Mouse (Mus musculus) MEL (cell line): ENCODE data around the gene Fbln5. TPM values are rescaled to one million over a fixed set of nuclear protein-coding genes. Genes with fewer than 3 reads are reported as not detected.
A peak's percentile ranks its signal among the peaks of the same experiment; 100 is the strongest.

Experiments used
- DNase-seq: peaks from one replicate; pipeline ENCODE4 v3.0.0; 2011; ENCODE audit warnings: low read depth, low spot score
- H3K27ac ChIP-seq: 2 replicates; pipeline ENCODE4 v1.5.1; 2012; ENCODE audit warnings: low read depth, mild to moderate bottlenecking, control low read depth, low read length, moderate library complexity; ENCODE audit not compliant: control insufficient read depth
- H3K27me3 ChIP-seq, 2 experiments: fragments of 150-350 bp in 1 of 2; sonication (generic) in 1 of 2; 2 replicates each; pipeline ENCODE4 v1.6.1; 2012; ENCODE audit warnings: low read length in 2 of 2, mild to moderate bottlenecking in 2 of 2, improper control_type of control experiment in 1 of 2, moderate library complexity in 1 of 2; ENCODE audit not compliant: insufficient read depth in 2 of 2, control insufficient read depth in 1 of 2
- H3K36me3 ChIP-seq, 2 experiments: 2 replicates each; pipeline ENCODE4 v1.6.1; 2012 to 2014; ENCODE audit warnings: low read length in 2 of 2, improper control_type of control experiment in 1 of 2, inconsistent platforms in 1 of 2, mild to moderate bottlenecking in 1 of 2; ENCODE audit not compliant: insufficient read depth in 2 of 2, control insufficient read depth in 1 of 2
- H3K4me1 ChIP-seq, 2 experiments: fragments of 150-350 bp in 1 of 2; sonication (generic) in 1 of 2; 2 replicates each; pipeline ENCODE4 v1.6.1; 2012; ENCODE audit warnings: low read length in 2 of 2, improper control_type of control experiment in 1 of 2, mild to moderate bottlenecking in 1 of 2; ENCODE audit not compliant: insufficient read depth in 2 of 2, control insufficient read depth in 1 of 2
- H3K4me3 ChIP-seq, 2 experiments: fragments of 150-350 bp in 1 of 2; sonication (generic) in 1 of 2; 2 replicates each; pipeline ENCODE4 v1.5.1; 2012; ENCODE audit warnings: low read depth in 2 of 2, low read length in 2 of 2, mild to moderate bottlenecking in 2 of 2, moderate library complexity in 2 of 2, control low read depth in 1 of 2, improper control_type of control experiment in 1 of 2; ENCODE audit not compliant: control insufficient read depth in 1 of 2, insufficient read depth in 1 of 2
- H3K79me2 ChIP-seq: 2 replicates; pipeline ENCODE4 v1.6.1; 2012; ENCODE audit warnings: mild to moderate bottlenecking, low read length, moderate library complexity; ENCODE audit not compliant: control insufficient read depth, poor library complexity, insufficient read depth
- H3K9ac ChIP-seq: 2 replicates; pipeline ENCODE4 v1.6.1; 2012; ENCODE audit warnings: low read depth, mild to moderate bottlenecking, control low read depth, low read length, moderate library complexity; ENCODE audit not compliant: control insufficient read depth, poor library complexity, severe bottlenecking
- H3K9me3 ChIP-seq: fragments of 150-350 bp; sonication (generic); replicated peaks from 2 replicates; pipeline ENCODE4 v1.6.1; 2012; ENCODE audit warnings: mild to moderate bottlenecking, low read length, improper control_type of control experiment, moderate library complexity; ENCODE audit not compliant: insufficient read depth
- BHLHE40 ChIP-seq: IDR thresholded peaks from 2 replicates; pipeline ENCODE4 v1.6.1; 2012; ENCODE audit warnings: low read depth, mild to moderate bottlenecking, inconsistent platforms, low read length, improper control_type of control experiment, borderline replicate concordance
- CHD1 ChIP-seq: IDR thresholded peaks from 2 replicates; pipeline ENCODE4 v1.6.1; 2012; ENCODE audit warnings: low read depth, mild to moderate bottlenecking, inconsistent platforms, low read length, improper control_type of control experiment
- CHD2 ChIP-seq: IDR thresholded peaks from 2 replicates; pipeline ENCODE4 v1.6.1; 2011; ENCODE audit warnings: low read length, improper control_type of control experiment
- CTCF ChIP-seq, 3 experiments: IDR thresholded peaks in 2 of 3; conservative IDR thresholded peaks in 1 of 3; 2 replicates each; pipeline ENCODE4 v1.5.1; 2011 to 2012; ENCODE audit warnings: low read length in 3 of 3, low read depth in 2 of 3, mild to moderate bottlenecking in 2 of 3, improper control_type of control experiment in 1 of 3, inconsistent platforms in 1 of 3, mixed read lengths in 1 of 3, moderate library complexity in 1 of 3; ENCODE audit not compliant: control insufficient read depth in 1 of 3, insufficient read depth in 1 of 3, poor library complexity in 1 of 3, severe bottlenecking in 1 of 3
- E2F4 ChIP-seq: IDR thresholded peaks from 2 replicates; pipeline ENCODE4 v1.6.1; 2011; ENCODE audit warnings: low read depth, low read length, improper control_type of control experiment, borderline replicate concordance
- ELF1 ChIP-seq: IDR thresholded peaks from 2 replicates; pipeline ENCODE4 v1.6.1; 2014; ENCODE audit warnings: low read depth, mild to moderate bottlenecking, inconsistent platforms, low read length, improper control_type of control experiment, moderate library complexity
- ETS1 ChIP-seq: IDR thresholded peaks from 2 replicates; pipeline ENCODE4 v1.6.1; 2012; ENCODE audit warnings: low read depth, mild to moderate bottlenecking, inconsistent platforms, low read length, improper control_type of control experiment, moderate library complexity
- GABPA ChIP-seq: IDR thresholded peaks from 2 replicates; pipeline ENCODE4 v1.6.1; 2012; ENCODE audit warnings: low read depth, mild to moderate bottlenecking, inconsistent platforms, low read length, improper control_type of control experiment, moderate library complexity
- GATA1 ChIP-seq: IDR thresholded peaks from 2 replicates; pipeline ENCODE4 v1.6.1; 2011; ENCODE audit warnings: low read depth, low read length, improper control_type of control experiment
- HCFC1 ChIP-seq: IDR thresholded peaks from 2 replicates; pipeline ENCODE4 v1.6.1; 2012; ENCODE audit warnings: low read depth, mild to moderate bottlenecking, inconsistent platforms, low read length, improper control_type of control experiment, moderate library complexity
- JUND ChIP-seq: IDR thresholded peaks from 2 replicates; pipeline ENCODE4 v1.6.1; 2011; ENCODE audit warnings: low read depth, mild to moderate bottlenecking, improper control_type of control experiment, low read length
- KAT2A ChIP-seq: conservative IDR thresholded peaks from 2 replicates; pipeline ENCODE4 v1.6.1; 2012; ENCODE audit warnings: low read depth, low read length, improper control_type of control experiment, inconsistent platforms
- MAFK ChIP-seq: IDR thresholded peaks from 2 replicates; pipeline ENCODE4 v1.6.1; 2011; ENCODE audit warnings: low read depth, mild to moderate bottlenecking, low read length, improper control_type of control experiment, borderline replicate concordance
- MAX ChIP-seq: IDR thresholded peaks from 2 replicates; pipeline ENCODE4 v1.6.1; 2011; ENCODE audit warnings: low read length, improper control_type of control experiment
- MAZ ChIP-seq: IDR thresholded peaks from 2 replicates; pipeline ENCODE4 v1.6.1; 2012; ENCODE audit warnings: low read depth, mild to moderate bottlenecking, inconsistent platforms, low read length, improper control_type of control experiment
- MEF2A ChIP-seq: IDR thresholded peaks from 2 replicates; pipeline ENCODE4 v1.6.1; 2014; ENCODE audit warnings: low read depth, mild to moderate bottlenecking, inconsistent platforms, low read length, improper control_type of control experiment; ENCODE audit not compliant: poor library complexity, insufficient replicate concordance, severe bottlenecking; ENCODE audit errors: extremely low read depth
- MXI1 ChIP-seq: IDR thresholded peaks from 2 replicates; pipeline ENCODE4 v1.6.1; 2011; ENCODE audit warnings: mild to moderate bottlenecking, low read depth, low read length, improper control_type of control experiment
- MYB ChIP-seq: IDR thresholded peaks from 2 replicates; pipeline ENCODE4 v1.6.1; 2011; ENCODE audit warnings: mild to moderate bottlenecking, low read depth, low read length, improper control_type of control experiment
- MYC ChIP-seq: IDR thresholded peaks from 2 replicates; pipeline ENCODE4 v1.6.1; 2011; ENCODE audit warnings: low read depth, mild to moderate bottlenecking, low read length, improper control_type of control experiment, moderate library complexity
- NELFE ChIP-seq: IDR thresholded peaks from 2 replicates; pipeline ENCODE4 v1.6.1; 2011; ENCODE audit warnings: low read depth, low read length, improper control_type of control experiment
- NRF1 ChIP-seq: IDR thresholded peaks from 2 replicates; pipeline ENCODE4 v1.6.1; 2014; ENCODE audit warnings: low read depth, mild to moderate bottlenecking, inconsistent platforms, low read length, improper control_type of control experiment, moderate library complexity; ENCODE audit not compliant: poor library complexity, insufficient read depth, severe bottlenecking
- POLR2A ChIP-seq, 2 experiments: IDR thresholded peaks; 2 replicates each; pipeline ENCODE4 v1.6.1; 2011 to 2012; ENCODE audit warnings: low read length in 2 of 2, mild to moderate bottlenecking in 2 of 2, control low read depth in 1 of 2, improper control_type of control experiment in 1 of 2, low read depth in 1 of 2, moderate library complexity in 1 of 2; ENCODE audit not compliant: control insufficient read depth in 1 of 2, insufficient read depth in 1 of 2, poor library complexity in 1 of 2
- POLR2AphosphoS2 ChIP-seq: IDR thresholded peaks from 2 replicates; pipeline ENCODE4 v1.6.1; 2011; ENCODE audit warnings: low read length, improper control_type of control experiment
- POLR2AphosphoS5 ChIP-seq: IDR thresholded peaks from 2 replicates; pipeline ENCODE4 v1.6.1; 2012; ENCODE audit warnings: low read depth, borderline replicate concordance, mild to moderate bottlenecking, inconsistent platforms, low read length, moderate library complexity, mixed read lengths
- RAD21 ChIP-seq: IDR thresholded peaks from 2 replicates; pipeline ENCODE4 v1.6.1; 2011; ENCODE audit warnings: mild to moderate bottlenecking, low read depth, low read length, improper control_type of control experiment
- RCOR1 ChIP-seq: IDR thresholded peaks from 2 replicates; pipeline ENCODE4 v1.6.1; 2012; ENCODE audit warnings: low read depth, mild to moderate bottlenecking, inconsistent platforms, low read length, improper control_type of control experiment
- SIN3A ChIP-seq: IDR thresholded peaks from 2 replicates; pipeline ENCODE4 v1.6.1; 2012; ENCODE audit warnings: low read length, improper control_type of control experiment, inconsistent platforms
- SMC3 ChIP-seq: IDR thresholded peaks from 2 replicates; pipeline ENCODE4 v1.6.1; 2011; ENCODE audit warnings: low read depth, low read length, improper control_type of control experiment
- TAL1 ChIP-seq: IDR thresholded peaks from 2 replicates; pipeline ENCODE4 v1.6.1; 2012; ENCODE audit warnings: mild to moderate bottlenecking, inconsistent platforms, low read length, moderate library complexity, mixed read lengths
- TBP ChIP-seq: IDR thresholded peaks from 2 replicates; pipeline ENCODE4 v1.8.0; 2011; ENCODE audit warnings: low read depth, low read length, improper control_type of control experiment
- TCF12 ChIP-seq: IDR thresholded peaks from 2 replicates; pipeline ENCODE4 v1.6.1; 2014; ENCODE audit warnings: low read depth, mild to moderate bottlenecking, inconsistent platforms, low read length, improper control_type of control experiment, moderate library complexity
- UBTF ChIP-seq: IDR thresholded peaks from 2 replicates; pipeline ENCODE4 v1.6.1; 2012; ENCODE audit warnings: low read depth, mild to moderate bottlenecking, inconsistent platforms, low read length, improper control_type of control experiment, moderate library complexity, borderline replicate concordance; ENCODE audit not compliant: insufficient read depth
- USF1 ChIP-seq: IDR thresholded peaks from 2 replicates; pipeline ENCODE4 v1.6.1; 2014; ENCODE audit warnings: low read depth, mild to moderate bottlenecking, inconsistent platforms, low read length, improper control_type of control experiment, moderate library complexity
- USF2 ChIP-seq, 2 experiments: IDR thresholded peaks; 2 replicates each; pipeline ENCODE4 v1.6.1; 2011 to 2012; ENCODE audit warnings: improper control_type of control experiment in 2 of 2, low read length in 2 of 2, borderline replicate concordance in 1 of 2, inconsistent platforms in 1 of 2, low read depth in 1 of 2, mild to moderate bottlenecking in 1 of 2; ENCODE audit not compliant: insufficient read depth in 1 of 2
- ZC3H11A ChIP-seq: IDR thresholded peaks from 2 replicates; pipeline ENCODE4 v1.6.1; 2012; ENCODE audit warnings: low read depth, mild to moderate bottlenecking, inconsistent platforms, low read length, improper control_type of control experiment
- ZKSCAN1 ChIP-seq: IDR thresholded peaks from 2 replicates; pipeline ENCODE4 v1.6.1; 2012; ENCODE audit warnings: low read depth, mild to moderate bottlenecking, inconsistent platforms, low read length, improper control_type of control experiment, moderate library complexity
- ZMIZ1 ChIP-seq: IDR thresholded peaks from 2 replicates; pipeline ENCODE4 v1.6.1; 2012; ENCODE audit warnings: low read depth, mild to moderate bottlenecking, inconsistent platforms, low read length, improper control_type of control experiment, moderate library complexity
- ZNF384 ChIP-seq: IDR thresholded peaks from 2 replicates; pipeline ENCODE4 v1.6.1; 2012; ENCODE audit warnings: low read depth, mild to moderate bottlenecking, inconsistent platforms, low read length, improper control_type of control experiment
- polyA plus RNA-seq, 2 experiments: library from polyadenylated mRNA; stranded (reverse) in 1 of 2; unstranded in 1 of 2; fragments of >175 nt in 1 of 2; fragments of >200 nt in 1 of 2; gene quantifications; 2 replicates each; pipeline versions ENCODE4 v1.2.1 to v1.2.4; 2012; ENCODE audit warnings: low replicate concordance in 2 of 2, low read depth in 1 of 2; ENCODE audit not compliant: insufficient read length in 2 of 2, insufficient read depth in 1 of 2, missing spikeins in 1 of 2
- total RNA-seq: library from RNA; depleted of rRNA; stranded (reverse); fragments of 300-350 nt; gene quantifications from 2 replicates; pipeline ENCODE4 v1.2.3, GENCODE M21; 2012

The Fbln5 gene
- total and polyA plus RNA-seq, 3 experiments, result not detected

GRCm38 (mm10) chr12:101816810-101817209, 2.0 kb downstream of the Fbln5 start:
- H3K79me2 ChIP-seq, result no peaks in the 10 kb centered on the region
- peaks cover 0 to 3% of the 10 kb centered on the region in 2 experiments; a peak in 3 of 4 replicates for H3K27me3 ChIP-seq
- peak; percentile 50 for DNase-seq
- no peaks in the 10 kb centered on the region for H3K9me3 ChIP-seq
- no peak overlapping the region for H3K9ac ChIP-seq
- H3K36me3 ChIP-seq, result no peaks in the 10 kb centered on the region
- H3K27ac ChIP-seq, result no peak overlapping the region
- H3K4me3 ChIP-seq, result no peak overlapping the region
- H3K4me1 ChIP-seq, result peaks cover 0 to 8% of the 10 kb centered on the region in 2 experiments; a peak in 2 of 4 replicates
- TF ChIP-seq HCFC1 (no peak), POLR2AphosphoS2 (no peak), MYC (no peak), CTCF (IDR thresholded peaks at IDR 0.05 in 2 of 3, conservative IDR thresholded peaks at IDR 0.05 in 1 of 3; ENCODE audit: control insufficient read depth in 1 of 3, insufficient read depth in 1 of 3, low read depth in 2 of 3, low read length in 3 of 3, poor library complexity in 1 of 3, severe bottlenecking in 1 of 3) (peak; percentile 37 to 58 (median 42); a peak in 5 of 6 replicates), SMC3 (peak; percentile 50), CHD1 (no peak), POLR2AphosphoS5 (no peak), ZC3H11A (peak; percentile 35), MYB (no peak), POLR2A (IDR thresholded peaks at IDR 0.05; ENCODE audit: control insufficient read depth in 1 of 2, insufficient read depth in 1 of 2, low read depth in 1 of 2, low read length in 2 of 2, poor library complexity in 1 of 2) (no peak), GABPA (no peak), MAX (no peak), KAT2A (no peak), ZMIZ1 (no peak), GATA1 (0 out of 2 replicates have a peak, but pooled peaks have one; percentile 23), TAL1 (no peak), CHD2 (no peak), ETS1 (no peak), SIN3A (no peak), BHLHE40 (no peak), TBP (no peak), MAFK (no peak), NELFE (no peak), RAD21 (peak; percentile 63), RCOR1 (no peak), UBTF (no peak), USF2 (IDR thresholded peaks at IDR 0.05; ENCODE audit: borderline replicate concordance in 1 of 2, insufficient read depth in 1 of 2, low read depth in 1 of 2, low read length in 2 of 2) (no peak), MEF2A (no peak), NRF1 (no peak), MAZ (no peak), ZKSCAN1 (no peak), USF1 (no peak), ELF1 (no peak), ZNF384 (no peak), E2F4 (no peak), TCF12 (no peak), MXI1 (no peak), JUND (no peak)
